Mouse (Mus musculus): ENCODE data around the gene Macrod2. TPM values are rescaled to one million over a fixed set of nuclear protein-coding genes. Genes with fewer than 3 reads are reported as not detected.

Gene Macrod2
- polyA plus RNA-seq, 1 experiment from 2014 or later = 23.7 TPM

GRCm38 (mm10) chr2:142407341-142407740, 2012.2 kb downstream of the Macrod2 start:
- no peaks in the 10 kb centered on the region for H3K36me3 ChIP-seq
- no peak overlapping the region for H3K9ac ChIP-seq
- no peak overlapping the region for H3K27ac ChIP-seq (replicated peaks)
- no peaks in the 10 kb centered on the region for H3K9me3 ChIP-seq
- H3K4me3 ChIP-seq = no peak overlapping the region
- peaks cover 25% of the 10 kb centered on the region for H3K4me1 ChIP-seq
- no peak for ATAC-seq (ENCODE audit: extremely low read depth, insufficient number of reproducible peaks, low FRiP score, low TSS enrichment)
- H3K4me2 ChIP-seq = no peak overlapping the region
- H3K27me3 ChIP-seq (replicated peaks) = no peaks in the 10 kb centered on the region

GRCm38 (mm10) chr2:142410124-142410523, 2015.0 kb downstream of the Macrod2 start:
- Histone ChIP-seq H3K4me1 (peaks cover 21% of the 10 kb centered on the region), H3K9me3 (no peaks in the 10 kb centered on the region), H3K36me3 (no peaks in the 10 kb centered on the region), H3K4me2 (no peak overlapping the region), H3K9ac (no peak overlapping the region), H3K27me3 (replicated peaks) (no peaks in the 10 kb centered on the region), H3K27ac (replicated peaks) (no peak overlapping the region), H3K4me3 (no peak overlapping the region)
- no peak for ATAC-seq (ENCODE audit: extremely low read depth, insufficient number of reproducible peaks, low FRiP score, low TSS enrichment)

GRCm38 (mm10) chr2:142433126-142433525, 2038.0 kb downstream of the Macrod2 start:
- Histone ChIP-seq H3K9ac (no peak overlapping the region), H3K27me3 (replicated peaks) (no peaks in the 10 kb centered on the region), H3K4me3 (no peak overlapping the region), H3K36me3 (no peaks in the 10 kb centered on the region), H3K27ac (replicated peaks) (no peak overlapping the region), H3K9me3 (no peaks in the 10 kb centered on the region), H3K4me1 (no peaks in the 10 kb centered on the region), H3K4me2 (no peak overlapping the region)
- WGBS = 82% methylated on average over 7 of the region's 7 CpGs
- ATAC-seq (ENCODE audit: extremely low read depth, insufficient number of reproducible peaks, low FRiP score, low TSS enrichment) = no peak

GRCm38 (mm10) chr2:142434731-142435130, 2039.6 kb downstream of the Macrod2 start:
- Histone ChIP-seq H3K4me2 (no peak overlapping the region), H3K9ac (no peak overlapping the region), H3K4me1 (no peaks in the 10 kb centered on the region), H3K4me3 (no peak overlapping the region), H3K27me3 (replicated peaks) (no peaks in the 10 kb centered on the region), H3K27ac (replicated peaks) (no peak overlapping the region), H3K9me3 (no peaks in the 10 kb centered on the region), H3K36me3 (no peaks in the 10 kb centered on the region)
- ATAC-seq (ENCODE audit: extremely low read depth, insufficient number of reproducible peaks, low FRiP score, low TSS enrichment) = no peak
- 91% methylated on average over 4 of the region's 4 CpGs for WGBS

GRCm38 (mm10) chr2:142437606-142438461, 2042.7 kb downstream of the Macrod2 start:
- ATAC-seq (ENCODE audit: extremely low read depth, insufficient number of reproducible peaks, low FRiP score, low TSS enrichment) = 0 out of 2 replicates have a peak, but pooled peaks have one; percentile 19
- Histone ChIP-seq H3K9ac (no peak overlapping the region), H3K36me3 (no peaks in the 10 kb centered on the region)

More at GRCm38 (mm10) chr2:142437606-142438461, 2042.7 kb downstream of the Macrod2 start:
- Histone ChIP-seq H3K4me2 (no peak overlapping the region), H3K27ac (replicated peaks) (no peak overlapping the region), H3K4me3 (no peak overlapping the region), H3K9me3 (no peaks in the 10 kb centered on the region), H3K4me1 (no peaks in the 10 kb centered on the region), H3K27me3 (replicated peaks) (no peaks in the 10 kb centered on the region)
- WGBS = 75% methylated on average over 6 of the region's 6 CpGs

Other genes with a start within 250 kb of the Macrod2 start
- not detected in 2 replicates for gene Gm17374, start 243.3 kb upstream of the Macrod2 start, polyA plus RNA-seq (2015; fragmentation: Nextera tagmentation; extraction: Ambion mirVana)
- gene Esf1, start 224.7 kb upstream of the Macrod2 start, polyA plus RNA-seq (2015; fragmentation: Nextera tagmentation; extraction: Ambion mirVana) = 15.3 and 15.5 TPM in 2 replicates
- 32.3 and 37.3 TPM in 2 replicates for gene Ndufaf5, start 224.7 kb upstream of the Macrod2 start, polyA plus RNA-seq (2015; fragmentation: Nextera tagmentation; extraction: Ambion mirVana)
- gene Sel1l2, start 5.6 kb upstream of the Macrod2 start, polyA plus RNA-seq (2015; fragmentation: Nextera tagmentation; extraction: Ambion mirVana) = not detected in 2 replicates